Mouse (Mus musculus) G1E (cell line): Measurements from ENCODE around the gene Masp1.

ENCODE experiments used
- CTCF ChIP-seq: IDR thresholded peaks from 2 replicates; pipeline ENCODE4 v1.5.1; 2012; ENCODE audit warnings: low read depth, low read length, inconsistent platforms, mixed read lengths
- GATA1 ChIP-seq: IDR thresholded peaks from 2 replicates; pipeline ENCODE4 v1.6.1; 2012; ENCODE audit warnings: borderline replicate concordance, low read length, inconsistent platforms, mixed read lengths
- GATA2 ChIP-seq: IDR thresholded peaks from 2 replicates; pipeline ENCODE4 v1.6.1; 2012; ENCODE audit warnings: low read depth, low read length, inconsistent platforms, borderline replicate concordance
- POLR2AphosphoS5 ChIP-seq: IDR thresholded peaks from 2 replicates; pipeline ENCODE4 v1.6.1; 2012; ENCODE audit warnings: low read depth, low read length, inconsistent platforms; ENCODE audit not compliant: insufficient replicate concordance
- TAL1 ChIP-seq: conservative IDR thresholded peaks from 2 replicates; pipeline ENCODE4 v1.6.1; 2012; ENCODE audit warnings: low read depth, low read length, inconsistent platforms, mixed read lengths

- TF ChIP-seq CTCF (no peak), GATA1 (no peak), TAL1 (no peak), POLR2AphosphoS5 (no peak), GATA2 (no peak)
Measured at GRCm38 (mm10) chr16:23550981-23551582, 30.5 kb upstream of the Masp1 start.
